Mouse (Mus musculus): ENCODE measurements around the gene Nova2. TPM values are rescaled to one million over a fixed set of nuclear protein-coding genes. Genes with fewer than 3 reads are reported as not detected.
A peak's percentile ranks its signal among the peaks of the same experiment; 100 is the strongest.

The Nova2 gene
- polyA plus RNA-seq, 1 experiment from 2014 or later = 0.53 TPM

DNA sequence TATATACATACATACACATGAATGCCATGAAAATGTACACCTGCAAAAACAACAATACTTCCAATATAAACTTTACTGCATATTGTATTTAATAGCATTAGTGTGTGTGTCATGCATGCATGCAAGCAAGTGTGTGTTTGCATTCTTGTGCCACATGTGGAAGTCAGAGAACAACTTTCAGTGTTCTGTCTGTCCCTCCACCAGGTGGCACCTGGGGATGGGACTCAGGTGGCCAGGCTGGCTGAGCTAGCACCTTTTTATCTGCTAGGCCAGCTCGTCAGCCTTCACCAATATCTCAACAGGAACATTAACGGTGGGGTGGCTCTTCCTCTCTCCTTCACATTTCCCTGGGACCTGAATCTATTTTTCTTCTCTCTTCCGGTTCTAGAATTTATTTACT, 23.2 kb upstream of the Nova2 start:
- Histone ChIP-seq H3K36me3 (peaks cover 55% of the 10 kb centered on the region), H3K27ac (no peak overlapping the region), H3K27me3 (ENCODE audit: insufficient read depth, poor library complexity, severe bottlenecking) (no peaks in the 10 kb centered on the region), H3K9me3 (no peaks in the 10 kb centered on the region; the same call in 1 of the 2 replicates), H3K4me3 (no peak overlapping the region), H3K4me1 (no peaks in the 10 kb centered on the region)
- DNase-seq (ENCODE audit: low spot score) = no peak
- WGBS = 63% methylated on average over 3 of the region's 3 CpGs

DNA sequence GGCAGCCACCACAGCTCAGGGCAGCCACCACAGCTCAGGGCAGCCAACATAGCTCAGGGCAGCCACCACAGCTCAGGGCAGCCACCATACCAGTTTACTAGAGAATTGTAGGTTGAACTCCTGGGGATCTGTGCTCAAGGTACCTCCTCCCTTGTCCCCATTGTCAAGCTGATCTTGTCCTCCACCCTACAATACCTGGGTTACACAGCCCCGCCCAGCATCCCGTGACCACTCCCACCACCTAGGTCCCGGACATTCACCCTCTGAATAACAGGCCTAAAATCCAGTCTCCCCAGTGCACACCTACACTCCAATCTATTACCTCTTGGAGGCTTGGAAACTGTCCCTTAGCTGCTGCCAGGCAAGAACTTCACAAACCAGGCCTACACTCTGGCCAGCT, 20.7 kb upstream of the Nova2 start:
- Histone ChIP-seq H3K36me3 (peaks cover 36% of the 10 kb centered on the region), H3K4me3 (no peak overlapping the region), H3K27me3 (ENCODE audit: insufficient read depth, poor library complexity, severe bottlenecking) (no peaks in the 10 kb centered on the region), H3K27ac (no peak overlapping the region), H3K4me1 (peaks cover 10% of the 10 kb centered on the region), H3K9me3 (no peaks in the 10 kb centered on the region)
- DNase-seq (ENCODE audit: low spot score) = no peak
- 76% methylated on average over 3 of the region's 3 CpGs for WGBS

GRCm38 (mm10) chr7:18909797-18910196, 15.9 kb upstream of the Nova2 start:
- Histone ChIP-seq H3K27me3 (ENCODE audit: insufficient read depth, poor library complexity, severe bottlenecking) (no peaks in the 10 kb centered on the region), H3K4me3 (peak overlapping the region; percentile 87), H3K9me3 (no peaks in the 10 kb centered on the region), H3K36me3 (0 out of 2 replicates have a peak, but pooled peaks cover 3% of the 10 kb centered on the region), H3K27ac (peak overlapping the region; percentile 86), H3K4me1 (peaks cover 14% of the 10 kb centered on the region)
- WGBS = 8% methylated on average over 17 of the region's 17 CpGs
- no peak for DNase-seq (ENCODE audit: low spot score)

GRCm38 (mm10) chr7:18910241-18910831, 15.4 kb upstream of the Nova2 start, which contains the start of gene Ccdc61:
Gene Ccdc61, minus strand, starts transcription at chr7:18910415.
- Histone ChIP-seq H3K27ac (peak within 1 kb of the TSS; percentile 86), H3K4me3 (peak within 1 kb of the TSS; percentile 87), H3K4me1 (peaks cover 14% of the 10 kb centered on the region), H3K27me3 (ENCODE audit: insufficient read depth, poor library complexity, severe bottlenecking) (no peaks in the 10 kb centered on the region), H3K9me3 (no peaks in the 10 kb centered on the region), H3K36me3 (0 out of 2 replicates have a peak, but pooled peaks cover 3% of the 10 kb centered on the region)
- peak; percentile 100 for DNase-seq (ENCODE audit: low spot score)
- WGBS = under 1% methylated on average over 33 of the region's 33 CpGs

DNA sequence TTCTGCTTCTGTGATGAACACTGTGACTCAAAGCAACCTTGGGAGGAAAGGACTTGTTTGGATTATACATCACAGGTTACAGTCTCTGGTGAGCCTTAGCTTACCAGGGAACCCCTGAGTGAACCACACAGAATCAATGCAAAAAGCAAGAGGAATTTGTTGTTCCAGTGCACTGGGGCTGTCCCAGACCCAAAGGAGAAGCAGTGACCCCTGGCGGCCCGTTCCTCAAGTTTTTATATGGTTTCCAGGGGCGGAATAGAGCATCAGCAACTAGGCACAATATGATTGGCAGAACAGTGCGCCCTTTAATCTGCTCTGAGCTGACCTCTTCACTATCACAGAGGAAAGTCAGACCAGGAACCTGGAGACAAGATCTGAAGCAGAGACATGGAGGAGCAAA, 9.4 kb upstream of the Nova2 start:
- 60% methylated on average over 4 of the region's 4 CpGs for WGBS
- no peaks in the 10 kb centered on the region; the same call in 1 of the 2 replicates for H3K27me3 ChIP-seq (ENCODE audit: insufficient read depth, poor library complexity, severe bottlenecking)
- H3K36me3 ChIP-seq = no peaks in the 10 kb centered on the region
- H3K4me1 ChIP-seq = peaks cover 3% of the 10 kb centered on the region
- H3K9me3 ChIP-seq = no peaks in the 10 kb centered on the region
- no peak overlapping the region for H3K4me3 ChIP-seq
- DNase-seq (ENCODE audit: low spot score) = no peak
- H3K27ac ChIP-seq = no peak overlapping the region

DNA sequence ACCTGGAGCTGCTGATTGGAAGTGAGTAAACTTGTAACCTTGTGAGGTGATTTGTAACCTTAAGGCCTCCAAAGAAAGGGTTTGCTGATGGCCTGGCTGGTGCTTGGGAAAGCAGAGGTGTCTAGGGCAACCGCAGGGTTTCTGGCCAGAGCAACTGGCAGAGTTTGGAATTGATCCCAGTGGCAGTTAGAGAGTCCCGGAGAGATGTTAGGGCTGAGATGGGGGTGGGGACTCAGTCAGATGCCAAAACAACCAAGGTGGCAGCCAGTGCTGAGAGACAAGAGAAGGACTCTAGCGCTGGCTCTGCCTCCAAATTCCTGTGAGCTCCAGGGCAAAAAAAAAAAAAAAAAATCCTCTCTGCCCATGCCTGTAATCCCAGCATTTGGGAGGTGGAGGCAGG, 7.8 kb upstream of the Nova2 start:
- Histone ChIP-seq H3K4me3 (no peak overlapping the region), H3K27ac (no peak overlapping the region), H3K27me3 (ENCODE audit: insufficient read depth, poor library complexity, severe bottlenecking) (peaks cover 13% of the 10 kb centered on the region), H3K4me1 (peaks cover 6% of the 10 kb centered on the region), H3K9me3 (no peaks in the 10 kb centered on the region), H3K36me3 (no peaks in the 10 kb centered on the region)
- DNase-seq (ENCODE audit: low spot score) = no peak
- WGBS = 60% methylated on average over 3 of the region's 3 CpGs

- peak overlapping the region; percentile 40 for H3K4me3 ChIP-seq
- 1% methylated on average over 12 of the region's 12 CpGs for WGBS
- no peaks in the 10 kb centered on the region for H3K9me3 ChIP-seq
- H3K27me3 ChIP-seq (ENCODE audit: insufficient read depth, poor library complexity, severe bottlenecking) = peaks cover 43% of the 10 kb centered on the region
- H3K27ac ChIP-seq = peak overlapping the region; percentile 11; the same call in 1 of the 2 replicates
- DNase-seq (ENCODE audit: low spot score) = no peak
- H3K36me3 ChIP-seq = no peaks in the 10 kb centered on the region
- H3K4me1 ChIP-seq = peaks cover 18% of the 10 kb centered on the region
Observed at GRCm38 (mm10) chr7:18921069-18921468, 4.6 kb upstream of the Nova2 start.

GRCm38 (mm10) chr7:18922807-18923206, 2.9 kb upstream of the Nova2 start:
- 54% methylated on average over 5 of the region's 5 CpGs for WGBS
- H3K27ac ChIP-seq = no peak overlapping the region
- peaks cover 22% of the 10 kb centered on the region for H3K4me1 ChIP-seq
- H3K36me3 ChIP-seq = no peaks in the 10 kb centered on the region
- no peak for DNase-seq (ENCODE audit: low spot score)
- no peaks in the 10 kb centered on the region for H3K9me3 ChIP-seq
- H3K27me3 ChIP-seq (ENCODE audit: insufficient read depth, poor library complexity, severe bottlenecking) = peaks cover 61% of the 10 kb centered on the region
- no peak overlapping the region for H3K4me3 ChIP-seq

- Histone ChIP-seq H3K27ac (no peak overlapping the region), H3K27me3 (ENCODE audit: insufficient read depth, poor library complexity, severe bottlenecking) (peaks cover 65% of the 10 kb centered on the region), H3K4me3 (no peak overlapping the region), H3K4me1 (peaks cover 22% of the 10 kb centered on the region), H3K9me3 (no peaks in the 10 kb centered on the region), H3K36me3 (no peaks in the 10 kb centered on the region)
- no peak for DNase-seq (ENCODE audit: low spot score)
- WGBS = 74% methylated on average over 11 of the region's 11 CpGs
Observed at GRCm38 (mm10) chr7:18923267-18923666, 2.4 kb upstream of the Nova2 start.

GRCm38 (mm10) chr7:18923711-18924191, 1.9 kb upstream of the Nova2 start:
- no peak for DNase-seq (ENCODE audit: low spot score)
- 28% methylated on average over 4 of the region's 4 CpGs for WGBS
- Histone ChIP-seq H3K4me1 (peaks cover 22% of the 10 kb centered on the region), H3K36me3 (no peaks in the 10 kb centered on the region), H3K4me3 (no peak overlapping the region), H3K27ac (no peak overlapping the region), H3K9me3 (no peaks in the 10 kb centered on the region), H3K27me3 (ENCODE audit: insufficient read depth, poor library complexity, severe bottlenecking) (peaks cover 69% of the 10 kb centered on the region)

DNA sequence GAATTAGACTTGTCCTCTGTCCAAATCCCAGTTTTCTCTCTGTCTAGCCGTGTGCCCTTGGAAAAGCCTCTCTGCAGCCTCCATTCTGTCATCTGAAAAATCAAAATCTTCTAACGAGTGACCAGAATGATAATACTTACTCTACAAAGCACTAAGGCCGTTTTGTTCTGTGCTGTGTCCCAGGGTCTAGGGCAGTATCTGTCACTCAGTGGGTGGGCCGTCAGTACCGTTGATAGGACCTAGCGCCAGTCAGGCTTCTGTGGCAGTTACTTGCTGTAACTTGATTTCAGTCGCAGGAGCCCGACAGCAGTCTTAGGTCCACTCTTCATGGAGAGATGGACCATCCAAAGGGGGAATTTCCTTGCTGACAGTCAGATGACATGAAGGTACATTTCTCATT, 1.4 kb upstream of the Nova2 start:
- H3K4me3 ChIP-seq = no peak overlapping the region
- 12% methylated on average over 8 of the region's 8 CpGs for WGBS
- H3K27ac ChIP-seq = no peak overlapping the region
- no peaks in the 10 kb centered on the region for H3K9me3 ChIP-seq
- H3K4me1 ChIP-seq = peaks cover 22% of the 10 kb centered on the region
- H3K27me3 ChIP-seq (ENCODE audit: insufficient read depth, poor library complexity, severe bottlenecking) = peaks cover 73% of the 10 kb centered on the region
- DNase-seq (ENCODE audit: low spot score) = no peak
- H3K36me3 ChIP-seq = no peaks in the 10 kb centered on the region

GRCm38 (mm10) chr7:18926041-18926790, 528 bp downstream of the Nova2 start:
- Histone ChIP-seq H3K4me3 (peak overlapping the region; percentile 73), H3K36me3 (no peaks in the 10 kb centered on the region), H3K9me3 (no peaks in the 10 kb centered on the region), H3K27ac (peak overlapping the region; percentile 82), H3K27me3 (ENCODE audit: insufficient read depth, poor library complexity, severe bottlenecking) (peaks cover 73% of the 10 kb centered on the region), H3K4me1 (peaks cover 20% of the 10 kb centered on the region)
- WGBS = 3% methylated on average over 42 of the region's 42 CpGs
- no peak for DNase-seq (ENCODE audit: low spot score)

DNA sequence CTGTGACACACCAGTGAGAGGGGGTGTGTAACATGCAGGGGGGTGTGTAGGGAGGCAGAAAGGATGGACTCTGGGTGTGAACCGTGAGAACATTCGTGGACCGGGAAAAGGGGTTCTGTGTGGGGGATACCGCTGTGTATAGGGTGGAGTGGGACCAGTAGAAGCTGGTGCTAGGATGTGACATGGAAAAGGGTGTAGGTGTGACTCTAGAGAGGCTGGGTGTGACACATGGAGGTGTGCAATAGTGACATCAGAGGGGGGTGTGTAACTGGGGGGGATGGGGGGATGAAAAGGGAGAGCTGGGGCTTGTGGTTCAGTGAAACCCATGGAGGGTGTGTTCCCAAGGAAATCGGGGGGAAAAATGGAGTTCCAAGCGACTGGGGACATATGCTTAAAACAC, 1.2 kb downstream of the Nova2 start:
- peak overlapping the region; percentile 73 for H3K4me3 ChIP-seq
- no peak overlapping the region for H3K27ac ChIP-seq
- peaks cover 16% of the 10 kb centered on the region for H3K4me1 ChIP-seq
- WGBS = 44% methylated on average over 6 of the region's 6 CpGs
- H3K27me3 ChIP-seq (ENCODE audit: insufficient read depth, poor library complexity, severe bottlenecking) = peaks cover 70% of the 10 kb centered on the region
- H3K9me3 ChIP-seq = no peaks in the 10 kb centered on the region
- no peak for DNase-seq (ENCODE audit: low spot score)
- no peaks in the 10 kb centered on the region for H3K36me3 ChIP-seq
